Mouse (Mus musculus): ENCODE results near the gene Ccser1. TPM values are rescaled to one million over a fixed set of nuclear protein-coding genes. Genes with fewer than 3 reads are reported as not detected.
"Not testable (repeated sequence)": the region's sequence is repeated elsewhere in the genome, so short reads cannot be mapped to it uniquely, and the experiment has no call there.

The Ccser1 gene
- polyA plus RNA-seq, 1 experiment from 2014 or later, result 6.1 TPM

DNA sequence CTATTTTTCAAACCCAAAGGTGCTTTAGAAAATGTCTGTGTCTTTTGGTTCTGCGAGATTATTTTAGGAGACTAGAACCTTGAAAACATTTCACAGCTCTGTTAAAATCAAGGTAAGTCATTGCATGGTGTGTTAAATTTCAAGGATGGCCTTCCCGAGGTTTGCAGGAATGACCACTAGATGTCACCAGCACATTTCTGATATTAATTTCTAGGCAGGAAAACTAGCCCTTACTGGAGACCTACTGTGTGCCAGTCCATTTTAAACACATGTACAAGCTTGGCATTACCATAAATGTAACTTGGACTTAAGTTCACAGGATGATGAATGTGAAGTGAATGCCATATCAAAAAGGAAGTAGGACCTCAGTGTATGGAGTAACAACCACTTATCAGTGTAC, 798.3 kb downstream of the Ccser1 start:
- H3K4me2 ChIP-seq, result no peak overlapping the region
- H3K9me3 ChIP-seq, result no peaks in the 10 kb centered on the region
- ATAC-seq (ENCODE audit: insufficient read depth, low FRiP score, low read depth), result no peak
- H3K4me1 ChIP-seq, result no peaks in the 10 kb centered on the region
- no peaks in the 10 kb centered on the region for H3K27me3 ChIP-seq (replicated peaks)
- H3K36me3 ChIP-seq, result no peaks in the 10 kb centered on the region
- H3K4me3 ChIP-seq (replicated peaks), result no peak overlapping the region
- H3K9ac ChIP-seq, result no peak overlapping the region
- 23% methylated on average over 2 of the region's 2 CpGs for WGBS
- no peak overlapping the region for H3K27ac ChIP-seq

- H3K4me1 ChIP-seq, result no peaks in the 10 kb centered on the region
- ATAC-seq (ENCODE audit: insufficient read depth, low FRiP score, low read depth), result no peak
Measured at GRCm38 (mm10) chr6:62014374-62014773, 834.2 kb downstream of the Ccser1 start.

DNA sequence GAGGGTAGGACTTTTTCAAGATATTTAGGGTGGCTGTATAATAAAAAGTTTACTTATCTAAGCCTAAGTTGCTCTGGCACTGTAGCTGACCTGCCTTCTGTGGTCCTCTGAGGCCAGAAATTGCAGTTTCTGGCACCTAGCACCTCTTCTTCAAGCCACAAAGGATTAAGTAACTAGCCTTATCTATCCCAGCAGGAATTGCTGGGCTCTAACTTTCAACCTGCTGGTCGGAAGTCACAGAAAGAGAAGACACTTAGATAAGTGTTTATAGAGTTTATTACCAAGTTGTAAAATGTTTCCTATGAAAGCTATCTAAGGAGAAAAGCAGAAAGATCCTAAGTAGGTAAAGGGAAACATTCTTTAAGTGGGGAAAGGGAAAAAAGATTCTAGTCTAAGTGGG, 864.3 kb downstream of the Ccser1 start:
- Histone ChIP-seq H3K4me3 (replicated peaks) (no peak overlapping the region), H3K9me3 (no peaks in the 10 kb centered on the region), H3K27ac (no peak overlapping the region), H3K27me3 (replicated peaks) (no peaks in the 10 kb centered on the region), H3K4me2 (no peak overlapping the region), H3K36me3 (no peaks in the 10 kb centered on the region), H3K4me1 (no peaks in the 10 kb centered on the region), H3K9ac (no peak overlapping the region)
- no peak for ATAC-seq (ENCODE audit: insufficient read depth, low FRiP score, low read depth)
- WGBS, result 39% methylated on average over 1 of the region's 1 CpGs

More at GRCm38 (mm10) chr6:62014374-62014773, 834.2 kb downstream of the Ccser1 start:
- no peaks in the 10 kb centered on the region for H3K27me3 ChIP-seq (replicated peaks)
- H3K4me2 ChIP-seq, result no peak overlapping the region
- H3K4me3 ChIP-seq (replicated peaks), result no peak overlapping the region
- no peak overlapping the region for H3K27ac ChIP-seq
- H3K9me3 ChIP-seq, result no peaks in the 10 kb centered on the region
- no peaks in the 10 kb centered on the region for H3K36me3 ChIP-seq
- H3K9ac ChIP-seq, result no peak overlapping the region

DNA sequence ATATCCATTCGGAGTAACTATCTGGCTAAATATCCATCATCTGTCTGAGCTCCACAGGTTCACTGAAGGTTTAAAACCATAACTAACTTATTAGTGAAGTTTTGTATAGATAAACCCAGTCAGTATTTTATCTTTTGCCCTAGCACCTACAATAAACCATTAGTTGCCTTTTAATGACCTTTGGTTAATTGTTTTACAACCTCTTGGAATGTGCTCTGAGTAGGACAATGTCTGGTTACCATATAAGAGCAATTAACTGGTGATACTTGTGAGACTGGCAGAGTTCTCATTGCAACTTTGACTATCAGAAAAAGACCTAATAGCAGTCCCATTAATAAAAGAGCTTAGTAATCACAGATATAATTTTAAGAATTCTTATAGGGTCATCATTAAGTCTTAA, 864.9 kb downstream of the Ccser1 start:
- 34% methylated on average over 1 of the region's 1 CpGs for WGBS
- H3K36me3 ChIP-seq; H3K27me3 ChIP-seq (replicated peaks); H3K27ac ChIP-seq; H3K4me3 ChIP-seq (replicated peaks); H3K9ac ChIP-seq; H3K4me2 ChIP-seq; H3K9me3 ChIP-seq; H3K4me1 ChIP-seq; ATAC-seq (ENCODE audit: insufficient read depth, low FRiP score, low read depth): not testable (repeated sequence)

GRCm38 (mm10) chr6:62055276-62055675, 875.2 kb downstream of the Ccser1 start:
- 79% methylated on average over 2 of the region's 2 CpGs for WGBS
- no peak for ATAC-seq (ENCODE audit: insufficient read depth, low FRiP score, low read depth)
- Histone ChIP-seq H3K4me1 (no peaks in the 10 kb centered on the region), H3K4me2 (no peak overlapping the region), H3K36me3 (no peaks in the 10 kb centered on the region), H3K27ac (no peak overlapping the region), H3K9ac (no peak overlapping the region), H3K4me3 (replicated peaks) (no peak overlapping the region), H3K9me3 (no peaks in the 10 kb centered on the region), H3K27me3 (replicated peaks) (no peaks in the 10 kb centered on the region)

GRCm38 (mm10) chr6:62066363-62067023, 886.4 kb downstream of the Ccser1 start:
- Histone ChIP-seq H3K4me3 (replicated peaks) (no peak overlapping the region), H3K36me3 (no peaks in the 10 kb centered on the region), H3K27me3 (replicated peaks) (no peaks in the 10 kb centered on the region), H3K4me1 (no peaks in the 10 kb centered on the region), H3K9ac (no peak overlapping the region), H3K9me3 (no peaks in the 10 kb centered on the region), H3K4me2 (no peak overlapping the region), H3K27ac (no peak overlapping the region)
- 50% methylated on average over 6 of the region's 6 CpGs for WGBS
- ATAC-seq (ENCODE audit: insufficient read depth, low FRiP score, low read depth), result no peak

- H3K27me3 ChIP-seq (replicated peaks), result no peaks in the 10 kb centered on the region
- no peak overlapping the region for H3K27ac ChIP-seq
- H3K4me3 ChIP-seq (replicated peaks), result no peak overlapping the region
- H3K4me1 ChIP-seq, result no peaks in the 10 kb centered on the region
- H3K4me2 ChIP-seq, result no peak overlapping the region
- H3K36me3 ChIP-seq, result no peaks in the 10 kb centered on the region
- no peak for ATAC-seq (ENCODE audit: insufficient read depth, low FRiP score, low read depth)
- no peaks in the 10 kb centered on the region for H3K9me3 ChIP-seq
- 78% methylated on average over 4 of the region's 4 CpGs for WGBS
- H3K9ac ChIP-seq, result no peak overlapping the region
Measured at GRCm38 (mm10) chr6:62067024-62067380, 886.9 kb downstream of the Ccser1 start.

DNA sequence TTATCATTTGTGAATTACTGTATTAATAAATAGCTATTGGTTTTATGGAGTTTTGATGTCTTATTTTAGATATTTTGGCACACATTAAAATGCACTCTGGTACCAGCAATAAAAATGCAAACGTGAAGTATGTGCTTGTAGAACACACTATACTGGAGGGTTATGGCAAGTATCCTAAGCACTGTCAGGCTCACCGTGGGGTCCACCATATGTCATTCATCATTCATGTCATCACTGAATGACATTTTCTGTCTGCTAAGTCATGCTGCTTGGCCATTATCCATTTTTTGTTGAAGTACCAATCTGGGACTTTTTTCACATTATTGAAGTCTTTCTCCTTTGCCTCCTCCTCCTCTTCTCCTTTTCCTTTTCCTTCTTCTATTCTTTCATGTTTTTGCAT, 925.3 kb downstream of the Ccser1 start:
- Histone ChIP-seq H3K4me2 (no peak overlapping the region), H3K27me3 (replicated peaks) (no peaks in the 10 kb centered on the region), H3K4me3 (replicated peaks) (no peak overlapping the region), H3K27ac (no peak overlapping the region), H3K9me3 (no peaks in the 10 kb centered on the region), H3K9ac (no peak overlapping the region), H3K36me3 (no peaks in the 10 kb centered on the region), H3K4me1 (no peaks in the 10 kb centered on the region)
- ATAC-seq (ENCODE audit: insufficient read depth, low FRiP score, low read depth), result no peak
- 55% methylated on average over 2 of the region's 2 CpGs for WGBS

DNA sequence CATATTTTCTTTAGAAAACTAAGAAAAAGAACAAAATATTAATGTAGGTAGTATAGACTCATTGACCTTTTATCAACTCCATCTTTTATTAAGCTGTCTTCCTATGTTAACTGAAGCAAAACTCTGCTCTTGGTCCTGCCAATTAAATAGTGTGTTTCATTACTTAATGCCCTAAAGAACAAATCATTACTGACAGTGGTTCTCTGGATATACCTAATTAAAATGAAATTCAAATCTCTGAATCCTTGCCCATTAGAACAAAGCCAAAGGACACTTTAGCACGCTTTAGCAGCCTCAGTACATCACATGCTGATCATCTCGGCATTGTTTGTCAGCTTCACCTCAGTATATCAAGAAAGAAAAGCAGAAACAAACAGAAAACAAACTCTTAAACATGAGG, 952.4 kb downstream of the Ccser1 start:
- Histone ChIP-seq H3K27me3 (replicated peaks) (no peaks in the 10 kb centered on the region), H3K27ac (no peak overlapping the region), H3K9ac (no peak overlapping the region), H3K4me2 (no peak overlapping the region), H3K4me3 (replicated peaks) (no peak overlapping the region), H3K36me3 (no peaks in the 10 kb centered on the region), H3K9me3 (no peaks in the 10 kb centered on the region), H3K4me1 (no peaks in the 10 kb centered on the region)
- no peak for ATAC-seq (ENCODE audit: insufficient read depth, low FRiP score, low read depth)
- 91% methylated on average over 2 of the region's 2 CpGs for WGBS

- Histone ChIP-seq H3K4me2 (no peak overlapping the region), H3K27me3 (replicated peaks) (no peaks in the 10 kb centered on the region), H3K36me3 (no peaks in the 10 kb centered on the region), H3K9me3 (no peaks in the 10 kb centered on the region), H3K4me3 (replicated peaks) (no peak overlapping the region), H3K27ac (no peak overlapping the region), H3K9ac (no peak overlapping the region), H3K4me1 (no peaks in the 10 kb centered on the region)
- no peak for ATAC-seq (ENCODE audit: insufficient read depth, low FRiP score, low read depth)
Measured at GRCm38 (mm10) chr6:62160320-62160719, 980.2 kb downstream of the Ccser1 start.

DNA sequence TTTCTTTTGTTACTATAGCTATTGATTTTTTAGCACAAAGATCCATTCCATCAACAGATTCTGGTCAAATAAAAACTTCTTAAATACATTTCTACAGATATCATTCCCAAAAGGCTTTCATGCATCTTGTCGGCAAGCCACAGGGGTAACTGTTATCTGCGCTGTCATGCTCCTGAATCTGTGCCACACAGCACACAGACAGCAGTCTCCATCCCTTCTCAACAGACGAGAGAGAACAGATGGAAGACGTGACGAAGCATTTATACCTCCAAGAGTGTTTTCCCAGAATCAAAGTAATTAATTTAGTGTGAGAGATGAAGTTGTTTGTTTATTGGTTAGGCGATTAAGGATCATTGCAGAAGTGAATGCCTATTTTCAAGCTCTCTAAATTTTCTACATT, 982.5 kb downstream of the Ccser1 start:
- Histone ChIP-seq H3K36me3 (no peaks in the 10 kb centered on the region), H3K9ac (no peak overlapping the region), H3K27ac (no peak overlapping the region), H3K4me1 (no peaks in the 10 kb centered on the region), H3K9me3 (no peaks in the 10 kb centered on the region), H3K27me3 (replicated peaks) (no peaks in the 10 kb centered on the region), H3K4me3 (replicated peaks) (no peak overlapping the region), H3K4me2 (no peak overlapping the region)
- WGBS, result 63% methylated on average over 6 of the region's 6 CpGs
- ATAC-seq (ENCODE audit: insufficient read depth, low FRiP score, low read depth), result no peak

DNA sequence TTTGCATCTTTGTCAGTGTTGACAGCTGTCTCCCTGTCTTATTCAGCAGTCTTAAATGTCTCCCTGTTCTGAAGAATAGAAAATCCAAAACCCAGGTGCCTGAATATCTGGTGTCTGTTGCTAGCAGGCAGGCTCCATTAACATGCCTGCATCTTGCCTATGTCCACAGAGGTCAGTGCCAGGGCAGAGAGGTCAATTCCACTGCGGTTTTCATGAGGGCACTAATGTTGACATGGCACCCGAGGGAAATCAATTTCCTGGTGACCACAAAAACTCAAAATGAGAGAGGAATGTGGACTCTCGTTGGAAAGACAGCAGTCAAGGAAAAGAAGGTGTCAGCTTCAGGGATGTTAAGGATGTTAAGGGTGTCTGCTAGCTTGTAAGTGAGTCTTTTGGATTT, 983.7 kb downstream of the Ccser1 start:
- no peak overlapping the region for H3K27ac ChIP-seq
- no peaks in the 10 kb centered on the region for H3K4me1 ChIP-seq
- no peaks in the 10 kb centered on the region for H3K36me3 ChIP-seq
- no peak overlapping the region for H3K9ac ChIP-seq
- 12% methylated on average over 3 of the region's 3 CpGs for WGBS
- no peak for ATAC-seq (ENCODE audit: insufficient read depth, low FRiP score, low read depth)
- H3K4me2 ChIP-seq, result no peak overlapping the region
- H3K4me3 ChIP-seq (replicated peaks), result no peak overlapping the region
- no peaks in the 10 kb centered on the region for H3K27me3 ChIP-seq (replicated peaks)
- H3K9me3 ChIP-seq, result no peaks in the 10 kb centered on the region

- no peaks in the 10 kb centered on the region for H3K4me1 ChIP-seq
- no peak overlapping the region for H3K4me3 ChIP-seq (replicated peaks)
- no peaks in the 10 kb centered on the region for H3K27me3 ChIP-seq (replicated peaks)
- WGBS, result 79% methylated on average over 6 of the region's 6 CpGs
- no peak for ATAC-seq (ENCODE audit: insufficient read depth, low FRiP score, low read depth)
- H3K9me3 ChIP-seq, result no peaks in the 10 kb centered on the region
- H3K36me3 ChIP-seq, result no peaks in the 10 kb centered on the region
- H3K9ac ChIP-seq, result no peak overlapping the region
- H3K27ac ChIP-seq, result no peak overlapping the region
- no peak overlapping the region for H3K4me2 ChIP-seq
Measured at GRCm38 (mm10) chr6:62196496-62197188, 1016.5 kb downstream of the Ccser1 start.
